Mouse (Mus musculus) small intestine, adult 2 months (tissue): ENCODE measurements around the gene Fes. TPM values are rescaled to one million over a fixed set of nuclear protein-coding genes. Genes with fewer than 3 reads are reported as not detected.
"Not testable (repeated sequence)": the region's sequence is repeated elsewhere in the genome, so short reads cannot be mapped to it uniquely, and the experiment has no call there.

Source experiments
- H3K27ac ChIP-seq: fragments of 200-500 bp; 2 replicates; pipeline ENCODE4 v1.5.1; 2012; ENCODE audit warnings: low read depth, low read length, control low read depth, inconsistent platforms; ENCODE audit not compliant: insufficient read depth
- H3K27me3 ChIP-seq: fragments of 200-500 bp; 2 replicates; pipeline ENCODE4 v1.6.1; 2012; ENCODE audit warnings: mild to moderate bottlenecking, moderate library complexity, low read length, inconsistent platforms; ENCODE audit not compliant: control insufficient read depth, insufficient read depth
- H3K36me3 ChIP-seq: fragments of 200-500 bp; 2 replicates; pipeline ENCODE4 v1.6.1; 2012; ENCODE audit warnings: mild to moderate bottlenecking, low read length, control low read depth, inconsistent platforms; ENCODE audit not compliant: control insufficient read depth, insufficient read depth
- H3K4me1 ChIP-seq: fragments of 200-500 bp; 2 replicates; pipeline ENCODE4 v1.6.1; 2012; ENCODE audit warnings: low read length, inconsistent platforms, mixed read lengths; ENCODE audit not compliant: control insufficient read depth, insufficient read depth, insufficient read length
- H3K4me3 ChIP-seq: fragments of 200-500 bp; 2 replicates; pipeline ENCODE4 v1.5.1; 2012; ENCODE audit warnings: low read depth, mild to moderate bottlenecking, control low read depth, inconsistent platforms, low read length, moderate library complexity
- CTCF ChIP-seq: fragments of 200-500 bp; IDR thresholded peaks from 2 replicates; pipeline ENCODE4 v1.5.1; 2012; ENCODE audit warnings: low read depth, mild to moderate bottlenecking, control low read depth, inconsistent platforms, low read length, moderate library complexity, mixed read lengths; ENCODE audit not compliant: insufficient replicate concordance, insufficient read length; ENCODE audit errors: extremely low read depth
- POLR2A ChIP-seq: fragments of 200-500 bp; IDR thresholded peaks from 2 replicates; pipeline ENCODE4 v1.6.1; 2012; ENCODE audit warnings: low read depth, mild to moderate bottlenecking, control low read depth, inconsistent platforms, low read length, moderate library complexity
- WGBS: fragments of 180-500 bp; shearing (Covaris S2); methylation state at CpG from one replicate; pipeline ENCODE4 v1.1.7; 2018; 5-methylcytosine and 5-hydroxymethylcytosine counted together
- polyA plus RNA-seq: library from polyadenylated mRNA; depleted of rRNA; stranded (reverse); fragments of >200 nt; gene quantifications from 2 replicates; pipeline ENCODE4 v1.2.3, GENCODE M21; 2012

Gene Fes
- polyA plus RNA-seq, 1 experiment = 16.6 TPM

- peak overlapping the region; percentile 76; the same call in 1 of the 2 replicates for H3K27ac ChIP-seq
- H3K4me3 ChIP-seq = peak overlapping the region; percentile 11; the same call in 1 of the 2 replicates
- H3K27me3 ChIP-seq = no peaks in the 10 kb centered on the region
- H3K36me3 ChIP-seq = peaks cover 18% of the 10 kb centered on the region
- WGBS = 30% methylated on average over 6 of the region's 6 CpGs
- TF ChIP-seq POLR2A = no peak
- no peak for TF ChIP-seq CTCF
- peaks cover 15% of the 10 kb centered on the region for H3K4me1 ChIP-seq
Observed at GRCm38 (mm10) chr7:80400571-80400970, 12.8 kb upstream of the Fes start.

- Histone ChIP-seq H3K4me3 (peak overlapping the region; percentile 11; the same call in 1 of the 2 replicates), H3K27me3 (no peaks in the 10 kb centered on the region), H3K27ac (no peak overlapping the region), H3K36me3 (peaks cover 23% of the 10 kb centered on the region), H3K4me1 (peaks cover 15% of the 10 kb centered on the region)
- TF ChIP-seq POLR2A (no peak), CTCF (no peak)
- WGBS = 25% methylated on average over 5 of the region's 5 CpGs
Observed at GRCm38 (mm10) chr7:80400099-80400498, 12.4 kb upstream of the Fes start.

GRCm38 (mm10) chr7:80398654-80399444 lies 11.1 kb upstream of the Fes start:
- Histone ChIP-seq H3K27ac (no peak overlapping the region), H3K27me3 (no peaks in the 10 kb centered on the region), H3K4me3 (no peak overlapping the region), H3K4me1 (peaks cover 15% of the 10 kb centered on the region), H3K36me3 (peaks cover 26% of the 10 kb centered on the region)
- WGBS = 87% methylated on average over 9 of the region's 9 CpGs
- TF ChIP-seq CTCF = no peak
- TF ChIP-seq POLR2A = no peak

GRCm38 (mm10) chr7:80397986-80398385 lies 10.2 kb upstream of the Fes start:
- H3K36me3 ChIP-seq = peaks cover 35% of the 10 kb centered on the region
- H3K4me1 ChIP-seq = peaks cover 15% of the 10 kb centered on the region
- no peak for TF ChIP-seq POLR2A
- TF ChIP-seq CTCF = no peak
- WGBS = 93% methylated on average over 9 of the region's 9 CpGs
- H3K27me3 ChIP-seq = no peaks in the 10 kb centered on the region
- H3K4me3 ChIP-seq = no peak overlapping the region
- no peak overlapping the region for H3K27ac ChIP-seq

GRCm38 (mm10) chr7:80396427-80396826 lies 8.7 kb upstream of the Fes start:
- WGBS = 76% methylated on average over 4 of the region's 4 CpGs
- not testable (repeated sequence) for H3K27me3 ChIP-seq
- peaks cover 50% of the 10 kb centered on the region for H3K36me3 ChIP-seq

GRCm38 (mm10) chr7:80394600-80394999 lies 6.9 kb upstream of the Fes start:
- no peak overlapping the region for H3K4me3 ChIP-seq
- peaks cover 66% of the 10 kb centered on the region for H3K36me3 ChIP-seq
- WGBS = 63% methylated on average over 4 of the region's 4 CpGs
- H3K27me3 ChIP-seq = no peaks in the 10 kb centered on the region
- TF ChIP-seq POLR2A = no peak
- no peak for TF ChIP-seq CTCF
- no peak overlapping the region for H3K27ac ChIP-seq
- H3K4me1 ChIP-seq = no peaks in the 10 kb centered on the region

More at GRCm38 (mm10) chr7:80396427-80396826, 8.7 kb upstream of the Fes start:
- not testable (repeated sequence) for H3K27ac ChIP-seq, H3K4me3 ChIP-seq
- H3K4me1 ChIP-seq = peaks cover 15% of the 10 kb centered on the region

- TF ChIP-seq POLR2A = no peak
- TF ChIP-seq CTCF = no peak
- Histone ChIP-seq H3K4me3 (no peak overlapping the region), H3K27ac (no peak overlapping the region), H3K36me3 (peaks cover 60% of the 10 kb centered on the region), H3K27me3 (no peaks in the 10 kb centered on the region), H3K4me1 (peaks cover 7% of the 10 kb centered on the region; the same call in 1 of the 2 replicates)
- WGBS = 89% methylated on average over 15 of the region's 15 CpGs
Observed at GRCm38 (mm10) chr7:80392119-80392518, 4.4 kb upstream of the Fes start.
